Comparison of ENCODE assay signal across 9 mouse cellular contexts in the genomic region with DNA sequence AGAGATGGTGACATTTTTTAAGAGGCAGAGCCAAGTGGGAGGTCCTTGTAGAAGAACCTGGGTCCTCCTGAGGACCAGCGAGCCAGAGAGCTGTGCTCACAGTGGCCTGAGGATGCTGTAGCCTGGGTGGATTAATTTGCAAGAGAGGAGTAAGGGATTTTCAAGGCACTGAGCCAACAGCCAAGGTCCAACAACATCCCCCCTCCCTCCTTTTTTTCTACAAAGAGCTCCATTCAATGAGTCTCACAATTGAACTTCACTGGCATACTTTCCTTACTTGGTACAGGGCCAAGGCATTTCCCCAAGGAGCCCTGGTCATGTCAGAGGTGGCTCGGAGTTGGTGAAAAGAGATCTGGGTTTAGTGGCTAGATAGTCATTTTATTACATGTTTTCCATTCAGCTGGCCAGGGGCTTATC.
A peak's percentile ranks its signal among the peaks of the same experiment; 100 is the strongest.
DNase-seq lines count a peak whose midpoint lies in the region; ATAC-seq and TF ChIP-seq lines count a peak whose summit lies in the region.
"Had no signal": no experiment of that assay in that cellular context is flagged by ENCODE, and none has a peak within 500 bp of the region (broad histone marks: within the 10 kb centered on the region; RNA-seq: fewer than 3 reads in every experiment).

No protein-coding gene starts in this region.

- no peaks in the 10 kb centered on the region for H3K9me3 ChIP-seq in forebrain, embryonic 16.5 days (ENCODE audit: control insufficient read depth, low read length)
- no peaks in the 10 kb centered on the region for H3K9me3 ChIP-seq in kidney, postnatal 0 days (replicated peaks; ENCODE audit: low read length)
- H3K9me3 ChIP-seq: liver, embryonic 13.5 days had no signal

- WGBS in forebrain, embryonic 16.5 days = 13% methylated on average over 2 of the region's 2 CpGs
- 49% methylated on average over 2 of the region's 2 CpGs for WGBS in kidney, postnatal 0 days

- H3K4me2 ChIP-seq in forebrain, embryonic 16.5 days (ENCODE audit: low read length) = no peak overlapping the region
- H3K4me2 ChIP-seq in kidney, postnatal 0 days (ENCODE audit: low read length) = no peak overlapping the region
- H3K4me2 ChIP-seq: liver, embryonic 13.5 days had no signal

- no peaks in the 10 kb centered on the region for H3K36me3 ChIP-seq in forebrain, embryonic 16.5 days (ENCODE audit: control insufficient read depth, insufficient read depth)
- H3K36me3 ChIP-seq in kidney, postnatal 0 days (ENCODE audit: insufficient read depth, low read length) = no peaks in the 10 kb centered on the region
- H3K36me3 ChIP-seq: liver, embryonic 13.5 days had no signal

- DNase-seq in left cerebral cortex, postnatal 14 days (ENCODE audit: low spot score in 2 of 2) = peak; percentile 24 to 48
- DNase-seq in left cerebral cortex, adult 8-10 months (ENCODE audit: low spot score in 2 of 2) = no peak
- peak; percentile 78 for DNase-seq in adipocyte (ENCODE audit: low spot score)
- peak; percentile 50 for DNase-seq in kidney, postnatal 0 days (ENCODE audit: low spot score)
- no peak for DNase-seq in c-Kit-positive CD71-positive TER-119-positive erythroid progenitor cells, embryonic 14.5 days (ENCODE audit: low spot score)
- no peak for DNase-seq in spleen, postnatal 36 days (ENCODE audit: low spot score in 2 of 2)
- DNase-seq: liver, embryonic 13.5 days had no signal

- peaks cover 14% of the 10 kb centered on the region for H3K4me1 ChIP-seq in forebrain, embryonic 16.5 days (replicated peaks; ENCODE audit: control insufficient read depth, insufficient read depth, low read length)
- H3K4me1 ChIP-seq in kidney, postnatal 0 days (replicated peaks; ENCODE audit: insufficient read depth, low read length) = peaks cover 11% of the 10 kb centered on the region
- H3K4me1 ChIP-seq: liver, embryonic 13.5 days had no signal

- no peaks in the 10 kb centered on the region for H3K27me3 ChIP-seq in forebrain, embryonic 16.5 days (replicated peaks; ENCODE audit: control insufficient read depth, insufficient read depth, low read length)
- no peaks in the 10 kb centered on the region for H3K27me3 ChIP-seq in kidney, postnatal 0 days (ENCODE audit: insufficient read depth, low read length)
- H3K27me3 ChIP-seq: liver, embryonic 13.5 days had no signal

- no peak for TF ChIP-seq CTCF in kidney, postnatal 0 days (IDR thresholded peaks at IDR 0.05; ENCODE audit: low read depth)

- no peak overlapping the region for H3K4me3 ChIP-seq in forebrain, embryonic 16.5 days (replicated peaks; ENCODE audit: low read length)
- H3K4me3 ChIP-seq in kidney, postnatal 0 days (replicated peaks; ENCODE audit: low read depth, low read length) = no peak overlapping the region
- H3K4me3 ChIP-seq: liver, embryonic 13.5 days had no signal

- ATAC-seq in forebrain, embryonic 16.5 days = peak; percentile 80
- ATAC-seq in kidney, postnatal 0 days (replicated peaks; ENCODE audit: low FRiP score, low read depth) = no peak
- ATAC-seq in CD4-positive, CD25-positive, alpha-beta regulatory T cell, adult 4 months = no peak

- H3K27ac ChIP-seq in forebrain, embryonic 16.5 days (ENCODE audit: low read length) = no peak overlapping the region
- H3K27ac ChIP-seq in kidney, postnatal 0 days = peak overlapping the region; percentile 31; the same call in 1 of the 2 replicates
- H3K27ac ChIP-seq: liver, embryonic 13.5 days had no signal

- intact Hi-C loops in left cerebral cortex, postnatal 14 days (cut with DNase I) = no loop called here

- H3K9ac ChIP-seq in forebrain, embryonic 16.5 days (replicated peaks; ENCODE audit: low read depth, low read length) = no peak overlapping the region
- H3K9ac ChIP-seq in kidney, postnatal 0 days (ENCODE audit: low read depth, low read length) = no peak overlapping the region
- H3K9ac ChIP-seq: liver, embryonic 13.5 days had no signal

Comparison
In these comparisons a context has a peak if more than half of its experiments do, and no peak if none do; other contexts are left out.
1. DNase-seq: peak in left cerebral cortex, postnatal 14 days (2 of 2), adipocyte (single experiment) and kidney, postnatal 0 days (single experiment); none in left cerebral cortex, adult 8-10 months (0 of 2), c-Kit-positive CD71-positive TER-119-positive erythroid progenitor cells, embryonic 14.5 days (single experiment) and spleen, postnatal 36 days (0 of 2).